Mouse (Mus musculus): Measurements from ENCODE around the gene Hoxb7. TPM values are rescaled to one million over a fixed set of nuclear protein-coding genes. Genes with fewer than 3 reads are reported as not detected.
A peak's percentile ranks its signal among the peaks of the same experiment; 100 is the strongest.

Gene Hoxb7
- polyA plus RNA-seq, 1 experiment from 2014 or later = 0.15 TPM

DNA sequence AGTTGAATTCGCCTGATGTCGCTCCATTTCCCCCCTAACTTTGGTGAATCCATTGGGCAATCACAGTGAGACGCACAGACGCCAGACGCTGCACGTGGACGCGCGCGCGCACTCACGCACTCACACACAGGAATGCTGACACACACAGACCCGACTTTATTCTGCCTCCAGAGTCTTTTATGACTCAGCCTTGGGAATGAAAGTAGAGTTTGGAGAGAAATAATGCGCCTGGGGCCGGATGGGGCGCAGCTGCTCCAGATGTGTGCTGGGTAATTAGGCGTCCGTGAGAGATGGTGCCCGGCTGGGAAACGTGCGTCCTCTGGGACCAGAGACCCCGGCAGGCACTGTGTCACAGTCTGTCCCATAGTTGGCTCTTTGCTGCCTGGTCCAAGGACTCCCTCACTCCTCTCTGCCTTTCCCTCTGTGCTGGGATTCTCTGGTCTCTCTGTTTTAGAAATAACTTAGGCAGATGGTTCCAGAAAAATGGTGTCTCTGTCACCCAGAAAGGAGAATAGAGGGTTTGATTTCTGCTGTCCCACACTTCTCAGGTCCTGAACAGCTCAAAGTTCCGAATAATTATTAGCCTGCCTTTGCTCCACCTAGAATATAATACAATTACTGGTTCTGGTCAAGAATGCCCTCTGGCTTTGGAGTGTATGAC is 26.0 kb upstream of the Hoxb7 start:
- no peak for ATAC-seq (ENCODE audit: insufficient number of reproducible peaks, insufficient read depth, low FRiP score, low TSS enrichment, low read depth)
- Histone ChIP-seq H3K4me1 (no peaks in the 10 kb centered on the region), H3K4me3 (no peak overlapping the region), H3K4me2 (no peak overlapping the region), H3K27me3 (peaks cover 100% of the 10 kb centered on the region), H3K9me3 (no peaks in the 10 kb centered on the region), H3K27ac (no peak overlapping the region), H3K36me3 (no peaks in the 10 kb centered on the region), H3K9ac (no peak overlapping the region)
- under 1% methylated on average over 23 of the region's 23 CpGs for WGBS

DNA sequence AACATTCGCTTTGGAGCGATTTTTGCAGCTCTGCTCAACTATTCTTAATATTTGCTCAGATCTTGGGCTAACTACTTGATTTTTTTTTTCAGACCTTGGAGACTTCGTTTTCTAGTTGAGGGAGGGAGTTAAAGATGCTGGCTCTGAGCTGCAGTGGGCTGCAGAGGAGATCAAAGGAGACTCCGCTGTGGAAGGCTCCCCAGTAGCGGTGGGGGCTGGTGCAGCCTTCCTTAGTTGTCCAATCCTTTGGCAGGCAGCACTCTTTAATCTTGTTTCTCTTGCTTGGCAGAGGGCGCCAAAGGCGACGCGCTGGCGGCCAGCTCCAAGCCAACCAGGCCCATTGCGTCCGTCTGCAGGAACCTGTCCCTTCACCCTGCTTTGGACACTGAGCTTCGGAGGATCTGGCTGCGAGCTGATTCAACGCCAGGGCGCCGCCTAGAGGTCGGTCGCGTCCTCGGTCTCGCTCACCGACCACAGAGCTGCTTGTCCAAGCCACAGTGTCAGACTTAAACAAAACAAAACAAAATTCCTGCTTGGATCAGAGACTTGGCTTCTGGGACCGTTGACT is 25.0 kb upstream of the Hoxb7 start:
- H3K4me2 ChIP-seq = no peak overlapping the region

DNA sequence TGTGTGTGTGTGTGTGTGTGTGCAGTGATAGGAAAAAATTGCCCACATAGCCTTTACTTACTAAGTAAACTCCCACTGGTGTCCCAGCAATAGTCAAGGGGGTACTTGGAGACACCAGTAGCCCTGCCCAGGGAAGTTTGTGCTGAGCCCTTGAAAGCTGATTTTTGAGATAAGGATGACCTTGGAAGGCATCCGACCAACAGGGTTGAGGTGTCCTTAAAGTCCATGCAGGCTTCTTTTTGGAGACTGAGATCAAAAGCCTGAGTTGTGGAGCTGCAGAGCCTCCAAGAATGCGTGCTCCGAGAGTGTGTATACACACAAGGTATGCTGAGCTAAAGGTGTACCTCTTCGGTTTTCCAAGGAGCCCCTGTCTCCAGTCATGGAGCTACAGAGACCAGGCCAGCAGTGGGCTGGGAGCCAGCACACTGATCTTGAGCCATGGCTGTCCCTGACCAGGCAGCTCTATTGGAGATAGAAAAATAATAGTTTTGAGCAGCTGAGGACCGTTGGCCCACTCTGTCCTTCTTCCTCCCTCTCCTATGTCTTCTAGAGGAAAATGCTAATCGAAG is 24.1 kb upstream of the Hoxb7 start:
- Histone ChIP-seq H3K4me3 (no peak overlapping the region), H3K9ac (no peak overlapping the region), H3K4me2 (no peak overlapping the region), H3K36me3 (no peaks in the 10 kb centered on the region), H3K9me3 (no peaks in the 10 kb centered on the region), H3K27ac (no peak overlapping the region), H3K4me1 (no peaks in the 10 kb centered on the region), H3K27me3 (peaks cover 100% of the 10 kb centered on the region)
- ATAC-seq (ENCODE audit: insufficient number of reproducible peaks, insufficient read depth, low FRiP score, low TSS enrichment, low read depth) = no peak
- 9% methylated on average over 6 of the region's 6 CpGs for WGBS

More for the DNA sequence above, 25.0 kb upstream of the Hoxb7 start:
- no peak overlapping the region for H3K9ac ChIP-seq
- no peak for ATAC-seq (ENCODE audit: insufficient number of reproducible peaks, insufficient read depth, low FRiP score, low TSS enrichment, low read depth)
- peaks cover 100% of the 10 kb centered on the region for H3K27me3 ChIP-seq
- no peaks in the 10 kb centered on the region for H3K9me3 ChIP-seq
- H3K27ac ChIP-seq = no peak overlapping the region
- H3K4me3 ChIP-seq = no peak overlapping the region
- 1% methylated on average over 24 of the region's 24 CpGs for WGBS
- no peaks in the 10 kb centered on the region for H3K4me1 ChIP-seq
- H3K36me3 ChIP-seq = no peaks in the 10 kb centered on the region

DNA sequence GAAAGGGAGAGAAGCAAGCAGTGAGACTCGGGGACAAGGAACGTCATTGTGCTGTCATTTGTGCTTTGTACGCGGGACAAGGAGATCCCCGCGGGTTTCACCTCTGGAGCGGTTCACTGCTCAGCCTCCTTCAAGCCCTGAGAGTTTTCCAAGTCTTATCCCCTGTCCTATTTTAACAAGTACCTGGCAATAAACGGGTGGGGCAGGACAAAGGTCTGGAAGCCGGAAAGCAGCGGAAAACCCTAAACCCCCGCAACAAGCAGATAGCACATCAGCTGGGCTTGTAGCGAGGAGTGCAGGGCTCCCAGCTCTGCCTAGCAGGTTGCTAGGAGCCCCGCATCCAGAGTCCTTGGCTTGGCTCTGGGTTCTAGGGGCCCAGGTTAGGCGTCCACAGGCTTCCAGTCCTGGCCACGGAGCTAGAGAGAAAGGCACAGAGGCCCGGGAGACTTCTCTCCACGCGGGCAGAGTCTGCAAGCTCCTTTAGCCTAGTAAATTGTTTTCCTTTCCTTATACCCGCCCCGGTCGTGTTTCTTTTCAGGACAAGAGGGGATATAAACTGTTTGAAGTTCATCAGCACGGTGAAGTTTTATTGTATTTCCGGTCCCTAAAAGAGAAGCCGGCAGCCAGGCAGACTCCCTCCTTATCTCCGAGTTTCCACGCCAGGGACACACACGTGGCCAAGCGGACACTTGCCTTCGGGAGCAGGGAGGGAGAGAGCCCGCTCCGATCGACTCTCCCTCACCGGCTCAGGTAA is 22.6 kb upstream of the Hoxb7 start:
- no peaks in the 10 kb centered on the region for H3K36me3 ChIP-seq
- ATAC-seq (ENCODE audit: insufficient number of reproducible peaks, insufficient read depth, low FRiP score, low TSS enrichment, low read depth) = no peak
- no peaks in the 10 kb centered on the region for H3K4me1 ChIP-seq
- H3K4me2 ChIP-seq = no peak overlapping the region
- no peak overlapping the region for H3K4me3 ChIP-seq
- H3K9ac ChIP-seq = no peak overlapping the region
- H3K27me3 ChIP-seq = peaks cover 99% of the 10 kb centered on the region
- WGBS = 1% methylated on average over 33 of the region's 33 CpGs
- no peak overlapping the region for H3K27ac ChIP-seq
- H3K9me3 ChIP-seq = no peaks in the 10 kb centered on the region

DNA sequence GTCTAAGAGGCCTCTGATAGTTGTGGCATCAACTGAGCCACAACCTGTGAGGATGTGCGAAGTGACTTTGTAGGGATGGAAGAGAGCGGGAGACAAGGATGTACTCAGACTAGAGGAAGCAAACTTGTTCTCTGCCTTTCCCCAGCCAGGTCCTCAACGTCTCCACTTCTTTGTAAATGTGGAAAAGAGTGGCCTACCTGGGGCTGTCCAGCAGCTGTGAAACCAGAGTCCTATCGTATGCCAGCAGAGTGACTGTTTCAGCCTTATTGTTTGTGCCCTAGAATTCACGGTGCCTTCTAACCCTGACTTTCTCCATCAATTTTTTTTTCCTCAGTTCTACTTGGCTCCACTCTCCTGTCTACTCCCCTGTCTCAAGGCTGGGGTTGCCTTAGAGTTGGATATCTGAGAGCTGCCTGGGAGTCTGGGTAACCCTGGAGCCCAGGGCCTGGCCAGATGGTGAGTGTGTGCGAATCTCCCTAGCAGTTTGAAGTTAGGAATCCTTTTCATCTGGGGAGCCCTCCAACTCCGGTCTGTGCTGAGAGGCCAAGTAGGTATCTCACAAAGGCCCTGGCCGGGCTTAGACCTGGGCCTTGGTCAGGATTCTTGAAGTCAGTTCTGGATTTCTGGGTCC is 21.9 kb upstream of the Hoxb7 start:
- Histone ChIP-seq H3K4me3 (no peak overlapping the region), H3K27me3 (peaks cover 99% of the 10 kb centered on the region)
- 3% methylated on average over 8 of the region's 8 CpGs for WGBS

DNA sequence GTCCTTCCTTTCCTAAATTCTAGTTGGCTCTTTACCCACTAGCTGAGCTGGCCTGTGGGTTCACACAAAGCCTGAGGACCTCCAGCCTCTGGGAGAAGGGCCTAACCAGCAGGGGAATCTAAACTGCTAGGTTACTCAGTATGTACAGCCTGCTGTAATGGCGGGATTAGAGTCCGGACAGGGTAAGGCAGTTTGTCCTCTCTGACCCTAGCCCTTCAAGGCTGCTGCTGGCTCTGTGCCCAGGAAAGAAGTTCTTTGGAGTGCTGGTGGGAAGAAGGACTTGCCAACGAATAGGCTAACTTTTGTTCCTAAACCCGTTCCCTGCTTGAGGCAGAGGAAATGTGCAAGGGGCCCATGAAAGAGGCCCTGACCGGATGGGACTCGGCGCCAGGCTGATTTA is 20.5 kb upstream of the Hoxb7 start:
- Histone ChIP-seq H3K4me2 (no peak overlapping the region), H3K27ac (no peak overlapping the region), H3K4me3 (no peak overlapping the region), H3K36me3 (no peaks in the 10 kb centered on the region), H3K9me3 (no peaks in the 10 kb centered on the region), H3K9ac (no peak overlapping the region), H3K27me3 (peaks cover 99% of the 10 kb centered on the region), H3K4me1 (no peaks in the 10 kb centered on the region)
- WGBS = 1% methylated on average over 7 of the region's 7 CpGs
- no peak for ATAC-seq (ENCODE audit: insufficient number of reproducible peaks, insufficient read depth, low FRiP score, low TSS enrichment, low read depth)

More for the DNA sequence above, 21.9 kb upstream of the Hoxb7 start:
- Histone ChIP-seq H3K27ac (no peak overlapping the region), H3K4me2 (no peak overlapping the region), H3K36me3 (no peaks in the 10 kb centered on the region), H3K9me3 (no peaks in the 10 kb centered on the region), H3K9ac (no peak overlapping the region), H3K4me1 (no peaks in the 10 kb centered on the region)
- ATAC-seq (ENCODE audit: insufficient number of reproducible peaks, insufficient read depth, low FRiP score, low TSS enrichment, low read depth) = no peak

DNA sequence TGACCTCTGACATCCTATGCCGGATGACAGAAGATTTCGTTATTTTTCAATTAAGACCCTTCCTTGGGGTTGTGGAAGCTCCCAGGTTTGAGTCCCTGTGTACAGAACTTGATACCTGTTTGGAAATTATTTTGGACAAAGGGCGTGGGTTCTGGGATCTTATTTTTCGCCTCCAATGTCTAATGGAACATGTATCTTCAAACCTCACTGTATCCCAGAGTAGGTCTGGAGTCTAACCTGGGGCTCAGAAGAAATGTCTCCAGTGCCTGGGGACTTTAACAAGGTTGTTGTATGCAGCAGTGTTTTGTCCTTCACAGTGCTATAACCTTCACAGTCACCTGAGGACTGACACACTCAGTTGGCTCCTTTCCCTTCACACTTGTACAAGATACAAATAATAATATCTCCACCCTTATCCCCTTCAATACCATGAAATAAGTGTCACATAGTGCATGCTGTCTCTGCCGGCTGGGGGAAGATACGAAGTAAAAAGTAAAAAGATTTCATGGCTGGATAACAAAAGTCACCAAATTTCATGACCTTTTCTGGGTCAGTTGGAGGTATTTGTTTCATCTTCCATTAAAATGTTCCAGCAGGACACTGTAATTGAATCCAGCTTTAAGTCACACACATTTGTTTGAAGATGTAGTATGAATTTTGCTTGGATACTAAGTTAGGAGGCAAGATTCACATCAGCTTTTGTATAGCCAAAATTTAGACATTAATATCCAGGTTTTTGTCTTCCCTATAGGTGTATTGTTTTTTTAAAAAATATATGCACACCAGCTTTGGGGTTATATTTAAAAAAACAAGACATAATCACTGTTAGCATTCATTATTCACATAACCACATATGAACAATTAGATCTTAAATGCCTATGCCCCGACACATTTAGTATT is 19.2 kb upstream of the Hoxb7 start:
- 11% methylated on average over 7 of the region's 7 CpGs for WGBS
- no peaks in the 10 kb centered on the region for H3K9me3 ChIP-seq
- H3K4me1 ChIP-seq = peaks cover 7% of the 10 kb centered on the region; the same call in 1 of the 2 replicates
- H3K36me3 ChIP-seq = no peaks in the 10 kb centered on the region
- H3K4me3 ChIP-seq = no peak overlapping the region
- no peak overlapping the region for H3K4me2 ChIP-seq
- H3K9ac ChIP-seq = no peak overlapping the region
- peaks cover 99% of the 10 kb centered on the region for H3K27me3 ChIP-seq
- ATAC-seq (ENCODE audit: insufficient number of reproducible peaks, insufficient read depth, low FRiP score, low TSS enrichment, low read depth) = no peak
- H3K27ac ChIP-seq = no peak overlapping the region

DNA sequence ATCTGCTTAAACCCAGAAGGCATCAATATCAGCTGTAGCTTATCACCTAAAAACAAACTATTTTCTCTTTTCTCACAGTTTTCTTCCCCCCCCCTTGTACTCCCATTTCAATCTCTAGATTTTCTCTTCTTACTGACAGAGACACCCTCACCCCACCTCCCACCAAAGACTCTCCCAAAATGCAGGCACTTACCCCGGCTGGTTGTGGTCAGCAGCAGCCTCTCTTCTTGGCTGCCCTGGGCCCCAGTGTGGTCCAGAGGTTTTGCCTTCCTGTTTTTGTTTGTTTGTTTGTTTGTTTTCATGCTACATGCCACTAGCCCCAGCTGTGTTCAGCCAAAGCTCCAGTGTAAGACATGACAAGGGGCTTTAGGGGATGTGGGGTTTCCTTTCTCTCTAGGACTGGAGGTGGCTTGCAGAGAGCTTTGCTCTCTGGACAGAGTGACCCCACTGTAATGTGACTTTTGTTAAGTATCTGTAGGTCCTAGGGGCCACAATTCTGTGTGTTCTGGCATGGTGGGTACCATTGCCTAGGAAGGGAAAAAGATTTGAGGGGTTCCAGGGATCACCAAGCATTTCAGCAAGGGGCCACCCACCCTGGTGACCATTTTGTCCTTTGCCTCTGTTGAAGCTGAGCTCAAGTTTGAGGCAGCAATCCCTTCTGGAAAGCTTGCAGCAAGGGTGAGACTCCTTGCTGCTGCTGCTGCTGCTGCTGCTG is 18.2 kb upstream of the Hoxb7 start:
- H3K9me3 ChIP-seq = no peaks in the 10 kb centered on the region
- H3K36me3 ChIP-seq = no peaks in the 10 kb centered on the region
- H3K4me1 ChIP-seq = peaks cover 10% of the 10 kb centered on the region; the same call in 1 of the 2 replicates
- H3K27me3 ChIP-seq = peaks cover 99% of the 10 kb centered on the region
- H3K4me2 ChIP-seq = no peak overlapping the region
- no peak overlapping the region for H3K27ac ChIP-seq
- H3K9ac ChIP-seq = no peak overlapping the region
- WGBS = 0% methylated on average over 1 of the region's 1 CpGs
- H3K4me3 ChIP-seq = no peak overlapping the region
- no peak for ATAC-seq (ENCODE audit: insufficient number of reproducible peaks, insufficient read depth, low FRiP score, low TSS enrichment, low read depth)

DNA sequence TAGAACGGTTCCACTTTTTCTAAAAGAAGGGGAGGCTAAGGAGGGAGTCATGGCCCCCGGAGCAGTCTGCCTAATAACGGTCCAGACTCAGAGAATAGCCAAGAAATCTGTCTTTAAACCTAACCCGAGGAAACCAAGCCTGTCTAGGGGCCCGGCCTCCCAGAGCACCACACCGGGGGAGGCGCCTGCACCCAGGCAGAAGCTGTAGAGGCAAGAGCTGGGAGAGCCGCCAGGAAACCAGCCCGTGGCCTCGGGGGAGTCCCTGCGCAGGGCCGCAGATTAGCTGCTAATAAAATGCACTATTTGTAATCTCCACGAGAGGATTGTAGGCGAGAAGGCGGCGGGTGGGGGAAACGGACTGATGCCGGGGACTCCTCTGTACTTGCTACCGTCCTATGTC is 16.6 kb upstream of the Hoxb7 start:
- peaks cover 10% of the 10 kb centered on the region; the same call in 1 of the 2 replicates for H3K4me1 ChIP-seq
- H3K36me3 ChIP-seq = no peaks in the 10 kb centered on the region
- no peak overlapping the region for H3K27ac ChIP-seq
- peaks cover 99% of the 10 kb centered on the region for H3K27me3 ChIP-seq
- WGBS = 2% methylated on average over 19 of the region's 19 CpGs
- H3K4me2 ChIP-seq = no peak overlapping the region
- H3K9ac ChIP-seq = no peak overlapping the region
- H3K4me3 ChIP-seq = no peak overlapping the region
- no peak for ATAC-seq (ENCODE audit: insufficient number of reproducible peaks, insufficient read depth, low FRiP score, low TSS enrichment, low read depth)
- H3K9me3 ChIP-seq = no peaks in the 10 kb centered on the region

DNA sequence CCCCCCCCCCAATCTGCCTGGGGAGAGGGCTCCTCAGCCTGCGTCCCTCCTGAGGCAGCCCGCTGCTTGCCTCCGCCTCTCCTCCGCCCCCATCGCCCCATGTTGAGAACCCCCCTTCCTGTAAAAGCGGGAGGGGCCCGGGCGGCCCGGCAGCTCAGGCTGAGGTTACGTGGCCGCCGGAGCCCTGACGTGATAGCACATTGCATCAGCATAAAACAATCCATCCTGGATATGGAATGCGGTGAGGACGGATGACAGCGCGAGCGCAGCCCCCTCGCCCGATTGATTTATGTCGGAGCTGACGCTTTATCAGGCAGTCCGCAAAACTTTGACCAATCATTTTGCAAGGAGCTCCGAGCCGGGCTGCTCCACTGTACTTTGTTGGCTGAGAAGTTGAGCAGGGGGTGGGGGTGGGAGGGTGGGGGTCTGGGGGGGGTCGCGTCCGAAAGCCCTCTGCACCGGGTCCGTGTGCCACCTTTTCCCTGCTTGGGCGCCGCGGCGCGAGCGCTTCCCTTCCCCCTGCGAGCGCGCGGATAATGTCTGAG is 15.4 kb upstream of the Hoxb7 start, which contains the start of gene Hoxb9:
Hoxb9 (plus strand) TSS at position 462 of the 545 bp plus-strand sequence.
- Histone ChIP-seq H3K36me3 (no peaks in the 10 kb centered on the region), H3K9ac (no peak within 1 kb of the TSS), H3K27ac (no peak within 1 kb of the TSS), H3K4me2 (peak within 1 kb of the TSS; percentile 26), H3K9me3 (no peaks in the 10 kb centered on the region), H3K27me3 (peaks cover 99% of the 10 kb centered on the region), H3K4me1 (peaks cover 10% of the 10 kb centered on the region; the same call in 1 of the 2 replicates), H3K4me3 (peak within 1 kb of the TSS; percentile 23)
- ATAC-seq (ENCODE audit: insufficient number of reproducible peaks, insufficient read depth, low FRiP score, low TSS enrichment, low read depth) = no peak
- under 1% methylated on average over 39 of the region's 40 CpGs for WGBS

All from embryonic facial prominence, embryonic 13.5 days (tissue).